Mouse (Mus musculus) midbrain, embryonic 14.5 days (tissue): Measurements from ENCODE around the gene Foxb2. TPM values are rescaled to one million over a fixed set of nuclear protein-coding genes. Genes with fewer than 3 reads are reported as not detected.

Experiments
- ATAC-seq: fragments of 200-750 bp; cut with Nextera tagmentation; 2 replicates; pipeline ENCODE4 v1.8.0; 2017; ENCODE audit warnings: moderate number of reproducible peaks, moderate library complexity; ENCODE audit not compliant: low FRiP score, low TSS enrichment
- DNase-seq: peaks from one replicate; pipeline ENCODE4 v3.0.0-alpha.2; 2015
- H3K27ac ChIP-seq: fragments of 300-500 bp; sonication (generic); replicated peaks from 2 replicates; pipeline ENCODE4 v1.5.1; 2014; ENCODE audit warnings: mild to moderate bottlenecking, low read depth, low read length, moderate library complexity
- H3K27me3 ChIP-seq: fragments of 300-500 bp; sonication (generic); 2 replicates; pipeline ENCODE4 v1.6.1; 2014; ENCODE audit warnings: low read length, control low read depth, mixed read lengths; ENCODE audit not compliant: control insufficient read depth, insufficient read depth
- H3K36me3 ChIP-seq: fragments of 300-500 bp; sonication (generic); 2 replicates; pipeline ENCODE4 v1.6.1; 2014; ENCODE audit warnings: low read length, control low read depth; ENCODE audit not compliant: control insufficient read depth, insufficient read depth
- H3K4me1 ChIP-seq: fragments of 300-500 bp; sonication (generic); 2 replicates; pipeline ENCODE4 v1.6.1; 2014; ENCODE audit warnings: mild to moderate bottlenecking, antibody characterized with exemption, low read length, control low read depth; ENCODE audit not compliant: control insufficient read depth, insufficient read depth
- H3K4me2 ChIP-seq: fragments of 300-500 bp; sonication (generic); 2 replicates; pipeline ENCODE4 v1.6.1; 2014; ENCODE audit warnings: mild to moderate bottlenecking, low read length, moderate library complexity
- H3K4me3 ChIP-seq: fragments of 300-500 bp; sonication (generic); replicated peaks from 2 replicates; pipeline ENCODE4 v1.5.1; 2014; ENCODE audit warnings: low read depth, low read length
- H3K9ac ChIP-seq: fragments of 300-500 bp; sonication (generic); replicated peaks from 2 replicates; pipeline ENCODE4 v1.6.1; 2014; ENCODE audit warnings: mild to moderate bottlenecking, low read length, moderate library complexity
- H3K9me3 ChIP-seq: fragments of 300-500 bp; sonication (generic); 2 replicates; pipeline ENCODE4 v1.6.1; 2016; ENCODE audit warnings: low read length, control low read depth, mixed read lengths; ENCODE audit not compliant: control insufficient read depth
- WGBS: fragments of 180-500 bp; shearing (Covaris S2); extraction: QIAGEN DNeasy Blood & Tissue Kit; methylation state at CpG from one replicate; pipeline ENCODE4 v1.1.7; 2014; 5-methylcytosine and 5-hydroxymethylcytosine counted together
- polyA plus RNA-seq: library from polyadenylated mRNA; unstranded; fragments of >200 nt; fragmentation: Nextera tagmentation; extraction: Ambion mirVana; gene quantifications from 2 replicates; pipeline ENCODE4 v1.2.1, GENCODE M21; 2014

Foxb2 gene
- polyA plus RNA-seq = not detected in 2 replicates

GRCm38 (mm10) chr19:16873221-16873861, at the start of gene Foxb2:
Gene Foxb2, minus strand, starts transcription at chr19:16873805.
- no peaks in the 10 kb centered on the region for H3K36me3 ChIP-seq
- DNase-seq (peak; percentile 61), ATAC-seq (no peak; the same call in 1 of the 2 replicates)
- H3K4me2 ChIP-seq = peak within 1 kb of the TSS; percentile 90
- peak within 1 kb of the TSS; percentile 43 for H3K9ac ChIP-seq
- H3K27me3 ChIP-seq = peaks cover 98% of the 10 kb centered on the region
- H3K27ac ChIP-seq = no peak within 1 kb of the TSS
- no peaks in the 10 kb centered on the region for H3K9me3 ChIP-seq
- peaks cover 29% of the 10 kb centered on the region for H3K4me1 ChIP-seq
- WGBS = under 1% methylated on average over 40 of the region's 40 CpGs
- peak within 1 kb of the TSS; percentile 47 for H3K4me3 ChIP-seq

DNA sequence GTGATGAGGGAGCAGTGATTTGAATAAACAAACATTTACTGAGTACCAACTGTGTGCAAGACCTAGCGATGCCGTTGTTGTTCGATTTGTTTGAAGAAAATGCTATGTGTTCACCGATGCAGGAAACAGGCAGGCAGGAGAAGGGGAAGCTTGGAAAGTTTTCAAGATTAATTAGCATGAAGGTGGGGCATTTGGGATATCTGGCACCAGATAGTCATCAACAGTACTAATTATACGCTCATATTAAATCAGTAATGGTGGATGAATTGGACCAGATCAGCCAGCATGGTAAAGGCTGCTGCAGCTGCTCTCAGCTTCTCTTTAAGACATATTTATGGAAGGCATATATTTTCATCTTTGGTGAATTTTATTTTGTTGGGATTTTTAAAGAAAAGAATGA, 37.9 kb upstream of the Foxb2 start:
- Histone ChIP-seq H3K9me3 (no peaks in the 10 kb centered on the region), H3K9ac (no peak overlapping the region), H3K27ac (no peak overlapping the region), H3K4me3 (no peak overlapping the region), H3K27me3 (no peaks in the 10 kb centered on the region), H3K36me3 (no peaks in the 10 kb centered on the region), H3K4me2 (no peak overlapping the region), H3K4me1 (no peaks in the 10 kb centered on the region)
- WGBS = 79% methylated on average over 5 of the region's 5 CpGs
- DNase-seq (peak; percentile 5), ATAC-seq (no peak)

DNA sequence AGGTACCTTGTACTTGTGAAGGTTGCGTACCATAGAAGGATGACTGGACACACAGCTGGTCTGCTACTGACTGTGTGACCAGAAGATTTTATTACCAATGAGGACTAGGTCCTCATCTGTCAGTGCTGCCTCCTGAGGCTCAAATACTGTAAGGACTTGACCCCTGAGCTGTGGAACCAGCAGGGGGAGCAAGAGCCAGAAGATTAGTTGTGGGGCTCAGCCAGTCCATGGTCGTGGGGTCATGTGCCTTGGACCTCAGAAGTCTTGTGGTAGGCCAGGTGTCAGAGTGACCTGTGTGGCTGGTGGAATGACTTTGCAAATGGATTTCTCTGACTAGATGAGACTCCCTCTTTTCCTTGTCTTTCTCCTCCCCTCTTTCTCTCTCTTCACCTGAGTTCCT, 29.5 kb upstream of the Foxb2 start:
- WGBS = 81% methylated on average over 2 of the region's 2 CpGs
- H3K4me1 ChIP-seq = no peaks in the 10 kb centered on the region
- no peaks in the 10 kb centered on the region for H3K36me3 ChIP-seq
- no peak for ATAC-seq
- no peaks in the 10 kb centered on the region for H3K27me3 ChIP-seq
- no peak overlapping the region for H3K27ac ChIP-seq
- no peak for DNase-seq
- H3K9ac ChIP-seq = no peak overlapping the region
- H3K9me3 ChIP-seq = no peaks in the 10 kb centered on the region
- H3K4me2 ChIP-seq = no peak overlapping the region
- no peak overlapping the region for H3K4me3 ChIP-seq

DNA sequence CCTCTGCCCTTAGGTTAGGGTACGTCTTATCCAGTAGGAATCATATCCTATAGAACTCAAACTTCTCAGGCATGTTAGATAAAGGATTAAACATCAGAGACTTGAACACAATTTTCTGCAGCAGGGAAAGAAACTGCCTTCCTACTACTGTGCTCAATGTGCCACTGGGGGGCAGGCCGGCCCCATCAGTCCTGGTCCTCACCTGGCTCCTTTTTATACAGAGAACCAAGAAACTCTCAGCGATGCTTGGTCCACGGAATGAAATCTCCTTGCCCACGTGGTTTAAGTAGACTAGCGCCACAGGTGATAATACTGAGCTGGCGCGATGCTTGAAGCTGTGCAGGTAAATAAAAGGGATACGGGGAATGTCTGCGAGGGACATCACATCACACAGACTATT, 26.1 kb upstream of the Foxb2 start:
- Histone ChIP-seq H3K9ac (no peak overlapping the region), H3K4me3 (no peak overlapping the region), H3K4me1 (no peaks in the 10 kb centered on the region), H3K9me3 (no peaks in the 10 kb centered on the region), H3K36me3 (no peaks in the 10 kb centered on the region), H3K4me2 (no peak overlapping the region), H3K27ac (no peak overlapping the region), H3K27me3 (no peaks in the 10 kb centered on the region)
- ATAC-seq (no peak), DNase-seq (peak; percentile 16)
- 61% methylated on average over 10 of the region's 10 CpGs for WGBS

GRCm38 (mm10) chr19:16898576-16898975, 25.0 kb upstream of the Foxb2 start:
- Histone ChIP-seq H3K36me3 (no peaks in the 10 kb centered on the region), H3K27ac (no peak overlapping the region), H3K4me1 (no peaks in the 10 kb centered on the region), H3K9me3 (no peaks in the 10 kb centered on the region), H3K4me3 (no peak overlapping the region), H3K4me2 (no peak overlapping the region), H3K9ac (no peak overlapping the region), H3K27me3 (no peaks in the 10 kb centered on the region)
- 95% methylated on average over 5 of the region's 5 CpGs for WGBS
- ATAC-seq (no peak), DNase-seq (no peak)

GRCm38 (mm10) chr19:16876458-16876770, 2.8 kb upstream of the Foxb2 start:
- Histone ChIP-seq H3K36me3 (no peaks in the 10 kb centered on the region), H3K4me1 (peaks cover 29% of the 10 kb centered on the region), H3K9me3 (no peaks in the 10 kb centered on the region), H3K4me2 (peak overlapping the region; percentile 33), H3K27me3 (peaks cover 73% of the 10 kb centered on the region), H3K4me3 (peak overlapping the region; percentile 10; the same call in 1 of the 2 replicates), H3K27ac (no peak overlapping the region), H3K9ac (no peak overlapping the region)
- WGBS = 0% methylated on average over 17 of the region's 17 CpGs
- ATAC-seq = no peak
- DNase-seq = peak; percentile 49

GRCm38 (mm10) chr19:16875631-16876457, 2.2 kb upstream of the Foxb2 start:
- under 1% methylated on average over 34 of the region's 34 CpGs for WGBS
- ATAC-seq (no peak), DNase-seq (peak; percentile 42)
- no peaks in the 10 kb centered on the region for H3K36me3 ChIP-seq
- peaks cover 29% of the 10 kb centered on the region for H3K4me1 ChIP-seq
- H3K4me2 ChIP-seq = peak overlapping the region; percentile 33
- no peaks in the 10 kb centered on the region for H3K9me3 ChIP-seq
- H3K4me3 ChIP-seq = peak overlapping the region; percentile 10; the same call in 1 of the 2 replicates
- H3K27ac ChIP-seq = no peak overlapping the region
- H3K27me3 ChIP-seq = peaks cover 78% of the 10 kb centered on the region
- H3K9ac ChIP-seq = no peak overlapping the region

GRCm38 (mm10) chr19:16874991-16875540, 1.5 kb upstream of the Foxb2 start:
- WGBS = 1% methylated on average over 14 of the region's 14 CpGs
- Histone ChIP-seq H3K36me3 (no peaks in the 10 kb centered on the region), H3K4me2 (no peak overlapping the region), H3K4me3 (no peak overlapping the region), H3K27me3 (peaks cover 86% of the 10 kb centered on the region), H3K4me1 (peaks cover 29% of the 10 kb centered on the region), H3K9ac (no peak overlapping the region), H3K27ac (no peak overlapping the region), H3K9me3 (no peaks in the 10 kb centered on the region)
- DNase-seq (peak; percentile 30), ATAC-seq (no peak)
